Mouse (Mus musculus) hindbrain, embryonic 13.5 days (tissue): ENCODE data around the gene Pou3f4. TPM values are rescaled to one million over a fixed set of nuclear protein-coding genes. Genes with fewer than 3 reads are reported as not detected.
"Not testable (repeated sequence)": the region's sequence is repeated elsewhere in the genome, so short reads cannot be mapped to it uniquely, and the experiment has no call there.

Source experiments
- ATAC-seq: fragments of 200-750 bp; cut with Nextera tagmentation; 2 replicates; pipeline ENCODE4 v1.8.0; 2017; ENCODE audit warnings: moderate TSS enrichment; ENCODE audit not compliant: low FRiP score
- H3K27ac ChIP-seq: fragments of 300-500 bp; sonication (generic); 2 replicates; pipeline ENCODE4 v1.5.1; 2015; ENCODE audit warnings: inconsistent platforms, mild to moderate bottlenecking, moderate library complexity
- H3K27me3 ChIP-seq: fragments of 300-500 bp; sonication (generic); 2 replicates; pipeline ENCODE4 v1.6.1; 2015; ENCODE audit warnings: mild to moderate bottlenecking, inconsistent platforms
- H3K36me3 ChIP-seq: fragments of 300-500 bp; sonication (generic); 2 replicates; pipeline ENCODE4 v1.6.1; 2015; ENCODE audit warnings: mild to moderate bottlenecking, inconsistent platforms
- H3K4me1 ChIP-seq: fragments of 300-500 bp; sonication (generic); replicated peaks from 2 replicates; pipeline ENCODE4 v1.6.1; 2015; ENCODE audit warnings: inconsistent platforms
- H3K4me2 ChIP-seq: fragments of 300-500 bp; sonication (generic); 2 replicates; pipeline ENCODE4 v1.6.1; 2015; ENCODE audit warnings: inconsistent platforms, mild to moderate bottlenecking, moderate library complexity
- H3K4me3 ChIP-seq: fragments of 300-500 bp; sonication (generic); 2 replicates; pipeline ENCODE4 v1.5.1; 2015; ENCODE audit warnings: mild to moderate bottlenecking, inconsistent platforms
- H3K9ac ChIP-seq: fragments of 300-500 bp; sonication (generic); 2 replicates; pipeline ENCODE4 v1.6.1; 2015; ENCODE audit warnings: mild to moderate bottlenecking, inconsistent platforms
- H3K9me3 ChIP-seq: fragments of 300-500 bp; sonication (generic); 2 replicates; pipeline ENCODE4 v1.6.1; 2016; ENCODE audit warnings: inconsistent platforms
- WGBS: fragments of 180-500 bp; shearing (Covaris S2); methylation state at CpG from one replicate; pipeline ENCODE4 v1.1.7; 2015; 5-methylcytosine and 5-hydroxymethylcytosine counted together
- polyA plus RNA-seq: library from polyadenylated mRNA; unstranded; fragments of >200 nt; fragmentation: Nextera tagmentation; extraction: Ambion mirVana; gene quantifications from 2 replicates; pipeline ENCODE4 v1.2.1, GENCODE M21; 2015

Pou3f4 gene
- polyA plus RNA-seq, result 17.3 and 18.8 TPM in 2 replicates

GRCm38 (mm10) chrX:110814151-110814571 lies at the start of gene Pou3f4:
Pou3f4 (plus strand) TSS chrX:110814280.
- Histone ChIP-seq H3K4me1 (0 out of 2 replicates have a peak, but pooled peaks cover 2% of the 10 kb centered on the region), H3K27ac (peak within 1 kb of the TSS; percentile 93), H3K27me3 (no peaks in the 10 kb centered on the region), H3K9ac (peak within 1 kb of the TSS; percentile 83), H3K9me3 (no peaks in the 10 kb centered on the region), H3K36me3 (no peaks in the 10 kb centered on the region), H3K4me2 (peak within 1 kb of the TSS; percentile 57), H3K4me3 (peak within 1 kb of the TSS; percentile 57)
- WGBS, result 20% methylated on average over 20 of the region's 20 CpGs
- ATAC-seq, result peak; percentile 93

GRCm38 (mm10) chrX:110765939-110766338 lies 48.1 kb upstream of the Pou3f4 start:
- H3K9ac ChIP-seq, result no peak overlapping the region
- no peaks in the 10 kb centered on the region for H3K9me3 ChIP-seq
- H3K4me3 ChIP-seq, result no peak overlapping the region
- H3K36me3 ChIP-seq, result no peaks in the 10 kb centered on the region
- H3K4me2 ChIP-seq, result no peak overlapping the region
- 90% methylated on average over 1 of the region's 1 CpGs for WGBS
- no peak for ATAC-seq
- H3K27me3 ChIP-seq, result no peaks in the 10 kb centered on the region
- no peaks in the 10 kb centered on the region for H3K4me1 ChIP-seq
- no peak overlapping the region for H3K27ac ChIP-seq

DNA sequence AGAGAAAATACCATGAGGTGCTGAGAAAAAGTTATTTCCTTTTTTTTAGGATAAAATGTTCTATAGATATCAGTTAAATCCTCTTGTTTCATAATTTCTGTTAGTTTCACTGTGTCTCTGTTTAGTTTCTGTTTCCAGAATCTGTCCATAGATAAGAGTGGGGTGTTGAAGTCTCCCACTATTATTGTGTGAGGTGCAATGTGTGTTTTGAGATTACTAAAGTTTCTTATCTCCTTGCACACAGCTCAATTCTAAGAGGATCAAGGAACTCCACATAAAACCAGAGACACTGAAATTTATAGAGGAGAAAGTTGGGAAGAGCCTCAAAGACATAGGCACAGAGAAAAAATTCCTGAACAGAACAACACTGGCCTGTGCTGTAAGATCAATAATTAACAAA lies 39.3 kb upstream of the Pou3f4 start:
- H3K4me1 ChIP-seq, H3K4me2 ChIP-seq, H3K27ac ChIP-seq, H3K36me3 ChIP-seq, ATAC-seq, H3K9me3 ChIP-seq, H3K4me3 ChIP-seq, H3K27me3 ChIP-seq, H3K9ac ChIP-seq: not testable (repeated sequence)

DNA sequence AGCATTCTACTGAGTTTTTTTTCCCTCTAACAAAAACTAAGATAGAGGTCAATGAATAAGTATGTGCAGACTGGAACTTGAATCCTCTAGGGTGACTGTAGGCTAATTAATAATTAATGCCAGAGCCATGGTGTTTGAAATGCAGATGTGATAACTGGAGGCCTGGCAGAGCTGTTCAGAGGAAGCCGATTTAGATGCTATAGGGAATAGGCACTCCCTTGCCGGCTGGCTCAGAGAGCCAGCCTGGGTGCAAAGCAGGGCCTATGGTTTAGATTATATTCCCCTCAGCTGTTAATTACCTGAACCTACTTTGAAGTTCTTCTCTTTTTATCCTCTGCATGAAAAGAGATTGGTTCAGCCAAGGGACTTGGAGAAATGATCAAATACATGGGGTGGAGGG lies 11.6 kb upstream of the Pou3f4 start:
- no peak overlapping the region for H3K4me2 ChIP-seq
- no peak for ATAC-seq
- H3K9me3 ChIP-seq, result no peaks in the 10 kb centered on the region
- no peaks in the 10 kb centered on the region for H3K4me1 ChIP-seq
- no peak overlapping the region for H3K27ac ChIP-seq
- no peak overlapping the region for H3K9ac ChIP-seq
- WGBS, result 33% methylated on average over 2 of the region's 2 CpGs
- no peaks in the 10 kb centered on the region for H3K27me3 ChIP-seq
- H3K4me3 ChIP-seq, result no peak overlapping the region
- no peaks in the 10 kb centered on the region for H3K36me3 ChIP-seq

- no peaks in the 10 kb centered on the region for H3K27me3 ChIP-seq
- whole genome bisulfite sequencing, result 34% methylated on average over 4 of the region's 4 CpGs
- peak overlapping the region; percentile 57 for H3K4me2 ChIP-seq
- H3K4me3 ChIP-seq, result 0 out of 2 replicates have a peak overlapping the region, but pooled peaks have one; percentile 29
- peak overlapping the region; percentile 79 for H3K27ac ChIP-seq
- H3K9ac ChIP-seq, result no peak overlapping the region
- no peaks in the 10 kb centered on the region for H3K36me3 ChIP-seq
- ATAC-seq, result no peak
- 0 out of 2 replicates have a peak, but pooled peaks cover 2% of the 10 kb centered on the region for H3K4me1 ChIP-seq
- no peaks in the 10 kb centered on the region for H3K9me3 ChIP-seq
These were observed 4.0 kb upstream of the Pou3f4 start for GRCm38 (mm10) chrX:110810001-110810578.

- Histone ChIP-seq H3K27ac (peak overlapping the region; percentile 79), H3K4me1 (0 out of 2 replicates have a peak, but pooled peaks cover 2% of the 10 kb centered on the region), H3K27me3 (no peaks in the 10 kb centered on the region), H3K9me3 (no peaks in the 10 kb centered on the region), H3K36me3 (no peaks in the 10 kb centered on the region), H3K4me2 (peak overlapping the region; percentile 57), H3K9ac (no peak overlapping the region), H3K4me3 (peak overlapping the region; percentile 29)
- no peak for ATAC-seq
- 18% methylated on average over 5 of the region's 5 CpGs for WGBS
These were observed 3.1 kb upstream of the Pou3f4 start for GRCm38 (mm10) chrX:110810753-110811506.

GRCm38 (mm10) chrX:110812071-110812470 lies 2.0 kb upstream of the Pou3f4 start:
- H3K4me1 ChIP-seq, result 0 out of 2 replicates have a peak, but pooled peaks cover 2% of the 10 kb centered on the region
- peak overlapping the region; percentile 57 for H3K4me2 ChIP-seq
- peak overlapping the region; percentile 46; the same call in 1 of the 2 replicates for H3K9ac ChIP-seq
- WGBS, result 22% methylated on average over 5 of the region's 5 CpGs
- H3K9me3 ChIP-seq, result no peaks in the 10 kb centered on the region
- H3K27me3 ChIP-seq, result no peaks in the 10 kb centered on the region
- ATAC-seq, result no peak
- H3K36me3 ChIP-seq, result no peaks in the 10 kb centered on the region
- peak overlapping the region; percentile 76 for H3K27ac ChIP-seq
- H3K4me3 ChIP-seq, result peak overlapping the region; percentile 29

- Histone ChIP-seq H3K4me3 (peak overlapping the region; percentile 57), H3K36me3 (no peaks in the 10 kb centered on the region), H3K27ac (peak overlapping the region; percentile 93), H3K27me3 (no peaks in the 10 kb centered on the region), H3K4me1 (0 out of 2 replicates have a peak, but pooled peaks cover 2% of the 10 kb centered on the region), H3K9me3 (no peaks in the 10 kb centered on the region), H3K4me2 (peak overlapping the region; percentile 57), H3K9ac (peak overlapping the region; percentile 55; the same call in 1 of the 2 replicates)
- 27% methylated on average over 5 of the region's 5 CpGs for WGBS
- ATAC-seq, result no peak
These were observed 679 bp upstream of the Pou3f4 start for GRCm38 (mm10) chrX:110813401-110813800.

- no peaks in the 10 kb centered on the region for H3K27me3 ChIP-seq
- 18% methylated on average over 52 of the region's 52 CpGs for WGBS
- no peaks in the 10 kb centered on the region for H3K36me3 ChIP-seq
- H3K4me2 ChIP-seq, result peak overlapping the region; percentile 57
- peak; percentile 56 for ATAC-seq
- no peaks in the 10 kb centered on the region for H3K4me1 ChIP-seq
- no peaks in the 10 kb centered on the region for H3K9me3 ChIP-seq
- H3K27ac ChIP-seq, result peak overlapping the region; percentile 93
- H3K4me3 ChIP-seq, result peak overlapping the region; percentile 57
- peak overlapping the region; percentile 83 for H3K9ac ChIP-seq
These were observed 790 bp downstream of the Pou3f4 start for GRCm38 (mm10) chrX:110814592-110815548.

- H3K4me3 ChIP-seq, result peak overlapping the region; percentile 57
- no peaks in the 10 kb centered on the region for H3K9me3 ChIP-seq
- 37% methylated on average over 18 of the region's 18 CpGs for WGBS
- H3K27ac ChIP-seq, result peak overlapping the region; percentile 93
- peak overlapping the region; percentile 83 for H3K9ac ChIP-seq
- peak overlapping the region; percentile 57 for H3K4me2 ChIP-seq
- no peaks in the 10 kb centered on the region for H3K4me1 ChIP-seq
- no peak for ATAC-seq
- no peaks in the 10 kb centered on the region for H3K27me3 ChIP-seq
- no peaks in the 10 kb centered on the region for H3K36me3 ChIP-seq
These were observed 1.5 kb downstream of the Pou3f4 start for GRCm38 (mm10) chrX:110815549-110815930.

- ATAC-seq, result no peak
- no peaks in the 10 kb centered on the region for H3K4me1 ChIP-seq
- no peaks in the 10 kb centered on the region for H3K27me3 ChIP-seq
- H3K4me3 ChIP-seq, result peak overlapping the region; percentile 57
- peak overlapping the region; percentile 83 for H3K27ac ChIP-seq
- WGBS, result 8% methylated on average over 16 of the region's 16 CpGs
- H3K9ac ChIP-seq, result peak overlapping the region; percentile 83
- H3K36me3 ChIP-seq, result no peaks in the 10 kb centered on the region
- peak overlapping the region; percentile 57 for H3K4me2 ChIP-seq
- no peaks in the 10 kb centered on the region for H3K9me3 ChIP-seq
These were observed 2.5 kb downstream of the Pou3f4 start for GRCm38 (mm10) chrX:110816609-110817008.

DNA sequence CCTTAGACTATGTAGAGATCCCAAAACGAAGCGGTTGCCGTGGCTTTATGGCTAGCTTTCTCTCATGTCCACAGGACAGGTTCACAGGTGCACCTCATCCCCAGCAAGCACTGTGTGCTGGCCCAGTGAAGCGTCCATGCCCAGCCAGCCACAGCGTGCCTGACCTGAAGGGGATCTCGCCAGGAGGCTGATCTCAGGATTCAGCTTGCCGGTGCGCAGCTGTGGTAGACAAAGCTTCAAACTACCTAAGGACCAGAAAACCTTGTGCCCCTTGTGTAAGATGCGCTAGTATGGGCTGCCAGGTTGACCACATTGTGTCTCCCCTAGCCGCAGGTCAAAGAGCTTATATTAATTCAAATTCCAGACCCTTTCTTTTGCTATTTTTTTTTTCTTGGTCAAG lies 3.1 kb downstream of the Pou3f4 start:
- Histone ChIP-seq H3K9me3 (no peaks in the 10 kb centered on the region), H3K27ac (peak overlapping the region; percentile 83), H3K4me3 (peak overlapping the region; percentile 57), H3K36me3 (no peaks in the 10 kb centered on the region), H3K9ac (peak overlapping the region; percentile 83), H3K4me2 (peak overlapping the region; percentile 57), H3K4me1 (no peaks in the 10 kb centered on the region), H3K27me3 (no peaks in the 10 kb centered on the region)
- WGBS, result 16% methylated on average over 10 of the region's 10 CpGs
- no peak for ATAC-seq
